Mouse (Mus musculus) layer of hippocampus, postnatal 14 days (tissue): ENCODE results near the gene Elavl2. TPM values are rescaled to one million over a fixed set of nuclear protein-coding genes. Genes with fewer than 3 reads are reported as not detected.

Source experiments
- DNase-seq, 2 experiments: peaks; one replicate each; pipeline ENCODE4 v3.0.0; 2021 to 2022; ENCODE audit warnings: low spot score in 2 of 2, mixed read lengths in 1 of 2
- long read RNA-seq, 2 experiments: library from polyadenylated mRNA; stranded (forward); transcript quantifications; one replicate each; pipeline ENCODE4 v2.0.0; 2021
- total RNA-seq, 2 experiments: library from RNA; stranded (reverse); gene quantifications; 2 replicates each; pipeline ENCODE4 v1.2.3; 2021

The Elavl2 gene
- total RNA-seq = 100 to 1,000 TPM; 122 to 126 TPM
- long read RNA-seq, experiment 1, full-length matches to known transcripts = 3 of 20 reads
- long read RNA-seq, experiment 1, partial matches to known transcripts = 2 of 20 reads
- long read RNA-seq, experiment 1, other reads (novel, unspliced or antisense) = 15 of 20 reads
- long read RNA-seq, experiment 2, full-length matches to known transcripts = 2 of 27 reads
- long read RNA-seq, experiment 2, partial matches to known transcripts = 13 of 27 reads
- long read RNA-seq, experiment 2, other reads (novel, unspliced or antisense) = 12 of 27 reads

GRCm38 (mm10) chr4:91400423-91400822 lies at the start of gene Elavl2:
Elavl2 (minus strand) TSS chr4:91400785.
- no peak for DNase-seq

- DNase-seq = no peak
Observed at GRCm38 (mm10) chr4:91447887-91448286, 47.3 kb upstream of the Elavl2 start.

GRCm38 (mm10) chr4:91415582-91415981 lies 15.0 kb upstream of the Elavl2 start:
- DNase-seq = no peak

- no peak for DNase-seq
Observed at GRCm38 (mm10) chr4:91405047-91405446, 4.5 kb upstream of the Elavl2 start.

- no peak for DNase-seq
Observed at GRCm38 (mm10) chr4:91399510-91400196, 932 bp downstream of the Elavl2 start.

- DNase-seq = no peak
Observed at GRCm38 (mm10) chr4:91391987-91392598, 8.5 kb downstream of the Elavl2 start.

- DNase-seq = no peak
Observed at GRCm38 (mm10) chr4:91387701-91388100, 12.9 kb downstream of the Elavl2 start.

GRCm38 (mm10) chr4:91381201-91381627 lies 19.4 kb downstream of the Elavl2 start:
- no peak for DNase-seq

- DNase-seq = no peak
Observed at GRCm38 (mm10) chr4:91380341-91381117, 20.1 kb downstream of the Elavl2 start.

- no peak for DNase-seq
Observed at GRCm38 (mm10) chr4:91379559-91379958, 21.0 kb downstream of the Elavl2 start.

GRCm38 (mm10) chr4:91376317-91376910 lies 24.2 kb downstream of the Elavl2 start:
- DNase-seq = peak; percentile 95 to 99

- no peak for DNase-seq
Observed at GRCm38 (mm10) chr4:91375372-91375687, 25.3 kb downstream of the Elavl2 start.

GRCm38 (mm10) chr4:91374571-91375371 lies 25.8 kb downstream of the Elavl2 start:
- peak; percentile 36 to 52 for DNase-seq

- no peak for DNase-seq
Observed at GRCm38 (mm10) chr4:91372844-91373243, 27.7 kb downstream of the Elavl2 start.

- peak; percentile 75 for DNase-seq
Observed at GRCm38 (mm10) chr4:91371819-91372215, 28.8 kb downstream of the Elavl2 start.

- DNase-seq = peak in 1 of 2 experiments; percentile 46
Observed at GRCm38 (mm10) chr4:91371131-91371818, 29.3 kb downstream of the Elavl2 start.

GRCm38 (mm10) chr4:91365276-91365675 lies 35.3 kb downstream of the Elavl2 start:
- no peak for DNase-seq

GRCm38 (mm10) chr4:91363963-91364362 lies 36.6 kb downstream of the Elavl2 start:
- no peak for DNase-seq

GRCm38 (mm10) chr4:91362520-91362919 lies 38.1 kb downstream of the Elavl2 start:
- DNase-seq = no peak

GRCm38 (mm10) chr4:91353138-91353537 lies 47.4 kb downstream of the Elavl2 start:
- DNase-seq = no peak
